Mouse (Mus musculus): ENCODE data around the gene Galnt6.

DNA sequence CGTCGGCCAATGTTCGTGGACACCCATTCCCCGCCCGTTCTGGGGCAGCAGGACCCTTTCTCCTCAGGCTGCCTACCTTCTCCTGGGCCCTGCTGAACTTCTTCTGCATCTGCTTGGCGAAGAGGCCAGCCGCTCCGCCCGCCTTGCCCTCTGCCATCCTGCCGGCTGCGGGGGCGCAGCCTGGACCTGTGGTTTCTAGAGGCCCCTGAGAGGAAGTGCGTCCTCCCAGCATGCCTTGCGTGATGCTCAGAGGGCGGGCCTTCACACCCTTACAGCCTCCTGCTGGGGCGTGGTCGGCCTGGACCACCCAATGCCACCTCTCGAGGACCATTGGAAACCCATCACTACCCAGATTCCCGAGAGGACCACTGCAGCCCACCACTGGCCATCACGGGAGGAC, 59.8 kb downstream of the Galnt6 start, which contains the start of gene Bin2:
- no peak for TF ChIP-seq GATA1 (IDR thresholded peaks at IDR 0.05; ENCODE audit: low read length)
- TF ChIP-seq TAL1 (IDR thresholded peaks at IDR 0.05; ENCODE audit: low read length) = no peak

Measured in erythroblast, embryonic 14.5 days (primary cell).